Mouse (Mus musculus): ENCODE results near the gene Syt9.

The Syt9 gene

GRCm38 (mm10) chr7:107370232-107371125, at the start of gene Syt9:
Gene Syt9, plus strand, starts transcription at chr7:107370728.
- peak; percentile 78 for DNase-seq

GRCm38 (mm10) chr7:107339013-107339412, 31.5 kb upstream of the Syt9 start:
- DNase-seq, result no peak

- DNase-seq, result no peak
These were observed 30.9 kb upstream of the Syt9 start for GRCm38 (mm10) chr7:107339560-107340057.

GRCm38 (mm10) chr7:107340221-107340620, 30.3 kb upstream of the Syt9 start:
- no peak for DNase-seq

- DNase-seq, result no peak
These were observed 28.9 kb upstream of the Syt9 start for GRCm38 (mm10) chr7:107341519-107342190.

- no peak for DNase-seq
These were observed 21.3 kb upstream of the Syt9 start for GRCm38 (mm10) chr7:107349201-107349600.

- DNase-seq, result no peak
These were observed 8.4 kb upstream of the Syt9 start for GRCm38 (mm10) chr7:107362153-107362552.

GRCm38 (mm10) chr7:107362634-107363033, 7.9 kb upstream of the Syt9 start:
- DNase-seq, result no peak

- peak; percentile 51 for DNase-seq
These were observed 795 bp downstream of the Syt9 start for GRCm38 (mm10) chr7:107371126-107371920.

- DNase-seq, result no peak
These were observed 10.0 kb downstream of the Syt9 start for GRCm38 (mm10) chr7:107380562-107380961.

- DNase-seq, result no peak
These were observed 19.1 kb downstream of the Syt9 start for GRCm38 (mm10) chr7:107389604-107390003.

- DNase-seq, result no peak
These were observed 22.2 kb downstream of the Syt9 start for GRCm38 (mm10) chr7:107392749-107393148.

GRCm38 (mm10) chr7:107400061-107400799, 29.7 kb downstream of the Syt9 start:
- peak; percentile 96 for DNase-seq

GRCm38 (mm10) chr7:107403261-107403660, 32.7 kb downstream of the Syt9 start:
- no peak for DNase-seq

GRCm38 (mm10) chr7:107414928-107415327, 44.4 kb downstream of the Syt9 start:
- DNase-seq, result peak; percentile 65

- no peak for DNase-seq
These were observed 46.7 kb downstream of the Syt9 start for GRCm38 (mm10) chr7:107417043-107417850.

GRCm38 (mm10) chr7:107437381-107437780, 66.9 kb downstream of the Syt9 start:
- no peak for DNase-seq

GRCm38 (mm10) chr7:107444579-107444978, 74.1 kb downstream of the Syt9 start:
- DNase-seq, result no peak

GRCm38 (mm10) chr7:107454660-107455059, 84.1 kb downstream of the Syt9 start:
- DNase-seq, result no peak

- DNase-seq, result peak; percentile 66
These were observed 84.6 kb downstream of the Syt9 start for GRCm38 (mm10) chr7:107455118-107455521.

GRCm38 (mm10) chr7:107461167-107461566, 90.6 kb downstream of the Syt9 start:
- DNase-seq, result peak; percentile 55
